Mouse (Mus musculus): ENCODE results near the gene Gm17728. TPM values are rescaled to one million over a fixed set of nuclear protein-coding genes. Genes with fewer than 3 reads are reported as not detected.
"Not testable (repeated sequence)": the region's sequence is repeated elsewhere in the genome, so short reads cannot be mapped to it uniquely, and the experiment has no call there.

Gene Gm17728
- total RNA-seq (2014; rRNA removed): not detected in 2 replicates
- not detected in 2 replicates for polyA plus RNA-seq (2015; fragmentation: Nextera tagmentation; extraction: Ambion mirVana)

- not testable (repeated sequence) for H3K9ac ChIP-seq (replicated peaks; ENCODE audit: low read length, poor library complexity, severe bottlenecking); H3K9me3 ChIP-seq (ENCODE audit: low read length); H3K27me3 ChIP-seq (ENCODE audit: insufficient read depth, low read length); H3K4me2 ChIP-seq (ENCODE audit: low read depth, low read length, poor library complexity, severe bottlenecking); DNase-seq (ENCODE audit: low spot score); H3K4me1 ChIP-seq (ENCODE audit: insufficient read depth, low read length); H3K27ac ChIP-seq (ENCODE audit: low read depth, low read length); H3K4me3 ChIP-seq (ENCODE audit: low read depth, low read length); ATAC-seq (ENCODE audit: low FRiP score); H3K36me3 ChIP-seq (ENCODE audit: insufficient read depth, low read length)
- 96% methylated on average over 7 of the region's 8 CpGs for WGBS
These were observed at the start of gene Gm17728 for GRCm38 (mm10) chr17:9421760-9422159. Gm17728 (plus strand) TSS chr17:9422060.

- H3K4me2 ChIP-seq (ENCODE audit: low read depth, low read length, poor library complexity, severe bottlenecking): no peak overlapping the region
- no peaks in the 10 kb centered on the region for H3K36me3 ChIP-seq (ENCODE audit: insufficient read depth, low read length)
- ATAC-seq (ENCODE audit: low FRiP score) (no peak), DNase-seq (ENCODE audit: low spot score) (no peak)
- no peaks in the 10 kb centered on the region for H3K9me3 ChIP-seq (ENCODE audit: low read length)
- no peak overlapping the region for H3K9ac ChIP-seq (replicated peaks; ENCODE audit: low read length, poor library complexity, severe bottlenecking)
- H3K27me3 ChIP-seq (ENCODE audit: insufficient read depth, low read length): no peaks in the 10 kb centered on the region
- no peak overlapping the region for H3K27ac ChIP-seq (ENCODE audit: low read depth, low read length)
- 88% methylated on average over 7 of the region's 7 CpGs for WGBS
- no peak overlapping the region for H3K4me3 ChIP-seq (ENCODE audit: low read depth, low read length)
- no peak for TF ChIP-seq CTCF (IDR thresholded peaks at IDR 0.05)
- no peaks in the 10 kb centered on the region for H3K4me1 ChIP-seq (ENCODE audit: insufficient read depth, low read length)
These were observed 24.4 kb upstream of the Gm17728 start for GRCm38 (mm10) chr17:9397493-9397892.

- no peak overlapping the region for H3K27ac ChIP-seq (ENCODE audit: low read depth, low read length)
- H3K36me3 ChIP-seq (ENCODE audit: insufficient read depth, low read length): no peaks in the 10 kb centered on the region
- H3K27me3 ChIP-seq (ENCODE audit: insufficient read depth, low read length): no peaks in the 10 kb centered on the region
- no peaks in the 10 kb centered on the region for H3K9me3 ChIP-seq (ENCODE audit: low read length)
- H3K4me3 ChIP-seq (ENCODE audit: low read depth, low read length): no peak overlapping the region
- ATAC-seq (ENCODE audit: low FRiP score) (no peak), DNase-seq (ENCODE audit: low spot score) (no peak)
- H3K4me2 ChIP-seq (ENCODE audit: low read depth, low read length, poor library complexity, severe bottlenecking): no peak overlapping the region
- 41% methylated on average over 4 of the region's 4 CpGs for WGBS
- no peak for TF ChIP-seq CTCF (IDR thresholded peaks at IDR 0.05)
- H3K9ac ChIP-seq (replicated peaks; ENCODE audit: low read length, poor library complexity, severe bottlenecking): no peak overlapping the region
- no peaks in the 10 kb centered on the region for H3K4me1 ChIP-seq (ENCODE audit: insufficient read depth, low read length)
These were observed 23.3 kb upstream of the Gm17728 start for GRCm38 (mm10) chr17:9398551-9398950.

GRCm38 (mm10) chr17:9403991-9404390 lies 17.9 kb upstream of the Gm17728 start:
- no peak for ATAC-seq (ENCODE audit: low FRiP score)
- H3K27me3 ChIP-seq (ENCODE audit: insufficient read depth, low read length): no peaks in the 10 kb centered on the region
- WGBS: 76% methylated on average over 3 of the region's 3 CpGs
- H3K4me3 ChIP-seq (ENCODE audit: low read depth, low read length): no peak overlapping the region
- TF ChIP-seq CTCF (IDR thresholded peaks at IDR 0.05): no peak
- H3K9ac ChIP-seq (replicated peaks; ENCODE audit: low read length, poor library complexity, severe bottlenecking): no peak overlapping the region
- no peak for DNase-seq (ENCODE audit: low spot score)
- no peaks in the 10 kb centered on the region for H3K4me1 ChIP-seq (ENCODE audit: insufficient read depth, low read length)
- no peak overlapping the region; the same call in 1 of the 2 replicates for H3K27ac ChIP-seq (ENCODE audit: low read depth, low read length)
- H3K36me3 ChIP-seq (ENCODE audit: insufficient read depth, low read length): no peaks in the 10 kb centered on the region
- no peaks in the 10 kb centered on the region for H3K9me3 ChIP-seq (ENCODE audit: low read length)
- H3K4me2 ChIP-seq (ENCODE audit: low read depth, low read length, poor library complexity, severe bottlenecking): no peak overlapping the region

GRCm38 (mm10) chr17:9407640-9408039 lies 14.2 kb upstream of the Gm17728 start:
- H3K4me2 ChIP-seq (ENCODE audit: low read depth, low read length, poor library complexity, severe bottlenecking): no peak overlapping the region
- H3K27me3 ChIP-seq (ENCODE audit: insufficient read depth, low read length): no peaks in the 10 kb centered on the region
- 41% methylated on average over 6 of the region's 6 CpGs for WGBS
- no peaks in the 10 kb centered on the region for H3K4me1 ChIP-seq (ENCODE audit: insufficient read depth, low read length)
- H3K4me3 ChIP-seq (ENCODE audit: low read depth, low read length): no peak overlapping the region
- H3K36me3 ChIP-seq (ENCODE audit: insufficient read depth, low read length): no peaks in the 10 kb centered on the region
- no peak for TF ChIP-seq CTCF (IDR thresholded peaks at IDR 0.05)
- no peak for ATAC-seq (ENCODE audit: low FRiP score)
- DNase-seq (ENCODE audit: low spot score): no peak
- no peaks in the 10 kb centered on the region for H3K9me3 ChIP-seq (ENCODE audit: low read length)
- no peak overlapping the region for H3K9ac ChIP-seq (replicated peaks; ENCODE audit: low read length, poor library complexity, severe bottlenecking)
- no peak overlapping the region for H3K27ac ChIP-seq (ENCODE audit: low read depth, low read length)

- Histone ChIP-seq H3K9ac (replicated peaks; ENCODE audit: low read length, poor library complexity, severe bottlenecking) (no peak overlapping the region), H3K9me3 (ENCODE audit: low read length) (no peaks in the 10 kb centered on the region), H3K4me1 (ENCODE audit: insufficient read depth, low read length) (no peaks in the 10 kb centered on the region), H3K4me2 (ENCODE audit: low read depth, low read length, poor library complexity, severe bottlenecking) (no peak overlapping the region), H3K4me3 (ENCODE audit: low read depth, low read length) (no peak overlapping the region), H3K36me3 (ENCODE audit: insufficient read depth, low read length) (no peaks in the 10 kb centered on the region), H3K27me3 (ENCODE audit: insufficient read depth, low read length) (no peaks in the 10 kb centered on the region), H3K27ac (ENCODE audit: low read depth, low read length) (no peak overlapping the region)
- DNase-seq (ENCODE audit: low spot score): no peak
- no peak for TF ChIP-seq CTCF (IDR thresholded peaks at IDR 0.05)
- ATAC-seq (ENCODE audit: low FRiP score): no peak
- 73% methylated on average over 2 of the region's 2 CpGs for WGBS
These were observed 2.8 kb upstream of the Gm17728 start for GRCm38 (mm10) chr17:9419016-9419415.
